Mouse (Mus musculus) heart, adult 18-20 months (tissue): ENCODE measurements around the gene Rnf103. TPM values are rescaled to one million over a fixed set of nuclear protein-coding genes. Genes with fewer than 3 reads are reported as not detected.
"Not testable (repeated sequence)": the region's sequence is repeated elsewhere in the genome, so short reads cannot be mapped to it uniquely, and the experiment has no call there.

Source experiments
- DNase-seq, 2 experiments: peaks; one replicate each; pipeline ENCODE4 v3.0.0; 2021 to 2022; ENCODE audit warnings: mixed read lengths in 1 of 2
- long read RNA-seq, 2 experiments: library from polyadenylated mRNA; stranded (forward); transcript quantifications; one replicate each; pipeline ENCODE4 v2.0.0; 2021
- total RNA-seq, 2 experiments: library from RNA; stranded (reverse); gene quantifications; 2 replicates each; pipeline ENCODE4 v1.2.3; 2021

The Rnf103 gene
- 10 to 100 TPM; 24.5 to 25.0 TPM for total RNA-seq
- long read RNA-seq, experiment 1, transcript Rnf103-201 (4 exons, 3,264 nt): major isoform, 20 of 23 reads
- long read RNA-seq, experiment 1, partial matches to known transcripts: 0 of 23 reads
- long read RNA-seq, experiment 1, other reads (novel, unspliced or antisense): 3 of 23 reads
- long read RNA-seq, experiment 2, transcript Rnf103-201 (4 exons, 3,264 nt): major isoform, 8 of 10 reads
- long read RNA-seq, experiment 2, partial matches to known transcripts: 0 of 10 reads
- long read RNA-seq, experiment 2, other reads (novel, unspliced or antisense): 2 of 10 reads

GRCm38 (mm10) chr6:71493675-71494340 is at the start of gene Rnf103:
TSS of gene Rnf103 (plus strand) at chr6:71493894.
- peak; percentile 94 to 97 for DNase-seq

- DNase-seq: no peak
Measured at GRCm38 (mm10) chr6:71444756-71445155, 48.9 kb upstream of the Rnf103 start.

GRCm38 (mm10) chr6:71445560-71445959 is 48.1 kb upstream of the Rnf103 start:
- DNase-seq: no peak

- no peak for DNase-seq
Measured at GRCm38 (mm10) chr6:71452792-71453191, 40.9 kb upstream of the Rnf103 start.

GRCm38 (mm10) chr6:71453983-71454739 is 39.5 kb upstream of the Rnf103 start:
- DNase-seq: not testable (repeated sequence)

GRCm38 (mm10) chr6:71457956-71458608 is 35.6 kb upstream of the Rnf103 start:
- DNase-seq: no peak

GRCm38 (mm10) chr6:71465146-71465545 is 28.5 kb upstream of the Rnf103 start:
- no peak for DNase-seq

GRCm38 (mm10) chr6:71467766-71468165 is 25.9 kb upstream of the Rnf103 start:
- DNase-seq: no peak

- no peak for DNase-seq
Measured at GRCm38 (mm10) chr6:71469291-71469690, 24.4 kb upstream of the Rnf103 start.

- DNase-seq: no peak
Measured at GRCm38 (mm10) chr6:71471830-71472520, 21.7 kb upstream of the Rnf103 start.

GRCm38 (mm10) chr6:71472786-71473185 is 20.9 kb upstream of the Rnf103 start:
- no peak for DNase-seq

- DNase-seq: no peak
Measured at GRCm38 (mm10) chr6:71475604-71476003, 18.1 kb upstream of the Rnf103 start.

- no peak for DNase-seq
Measured at GRCm38 (mm10) chr6:71476783-71477182, 16.9 kb upstream of the Rnf103 start.

GRCm38 (mm10) chr6:71478816-71479568 is 14.7 kb upstream of the Rnf103 start:
- DNase-seq: not testable (repeated sequence)

- not testable (repeated sequence) for DNase-seq
Measured at GRCm38 (mm10) chr6:71479588-71479987, 14.1 kb upstream of the Rnf103 start.

- no peak for DNase-seq
Measured at GRCm38 (mm10) chr6:71480136-71480535, 13.6 kb upstream of the Rnf103 start.

GRCm38 (mm10) chr6:71481136-71481535 is 12.6 kb upstream of the Rnf103 start:
- DNase-seq: no peak

GRCm38 (mm10) chr6:71485246-71485645 is 8.4 kb upstream of the Rnf103 start:
- DNase-seq: no peak

GRCm38 (mm10) chr6:71486226-71486625 is 7.5 kb upstream of the Rnf103 start:
- DNase-seq: no peak

GRCm38 (mm10) chr6:71486867-71487266 is 6.8 kb upstream of the Rnf103 start:
- no peak for DNase-seq

GRCm38 (mm10) chr6:71487966-71488365 is 5.7 kb upstream of the Rnf103 start:
- DNase-seq: no peak
